Mouse (Mus musculus) hindbrain, embryonic 11.5 days (tissue): Measurements from ENCODE around the gene Pdlim5. TPM values are rescaled to one million over a fixed set of nuclear protein-coding genes. Genes with fewer than 3 reads are reported as not detected.

ENCODE experiments used
- ATAC-seq: fragments of 200-750 bp; cut with Nextera tagmentation; 2 replicates; pipeline ENCODE4 v1.8.0; 2017; ENCODE audit warnings: mild to moderate bottlenecking, moderate TSS enrichment, moderate library complexity; ENCODE audit not compliant: low FRiP score
- DNase-seq: peaks from one replicate; pipeline ENCODE4 v3.0.0-alpha.2; 2015; ENCODE audit warnings: low spot score
- H3K27ac ChIP-seq: fragments of 300-500 bp; sonication (generic); 2 replicates; pipeline ENCODE4 v1.5.1; 2014; ENCODE audit warnings: mild to moderate bottlenecking, low read depth, low read length
- H3K27me3 ChIP-seq: fragments of 300-500 bp; sonication (generic); 2 replicates; pipeline ENCODE4 v1.6.1; 2014; ENCODE audit warnings: mild to moderate bottlenecking, low read length, moderate library complexity, mixed read lengths; ENCODE audit not compliant: control insufficient read depth, insufficient read depth
- H3K36me3 ChIP-seq: fragments of 300-500 bp; sonication (generic); 2 replicates; pipeline ENCODE4 v1.6.1; 2014; ENCODE audit warnings: mild to moderate bottlenecking, low read length, moderate library complexity, mixed read lengths; ENCODE audit not compliant: control insufficient read depth, insufficient read depth
- H3K4me1 ChIP-seq: fragments of 300-500 bp; sonication (generic); replicated peaks from 2 replicates; pipeline ENCODE4 v1.6.1; 2014; ENCODE audit warnings: low read length, mixed read lengths; ENCODE audit not compliant: control insufficient read depth, insufficient read depth
- H3K4me2 ChIP-seq: fragments of 300-500 bp; sonication (generic); replicated peaks from 2 replicates; pipeline ENCODE4 v1.6.1; 2014; ENCODE audit warnings: mild to moderate bottlenecking, low read depth, low read length
- H3K4me3 ChIP-seq: fragments of 300-500 bp; sonication (generic); 2 replicates; pipeline ENCODE4 v1.5.1; 2014; ENCODE audit warnings: low read depth, low read length
- H3K9ac ChIP-seq: fragments of 300-500 bp; sonication (generic); 2 replicates; pipeline ENCODE4 v1.6.1; 2014; ENCODE audit warnings: low read depth, low read length
- H3K9me3 ChIP-seq: fragments of 300-500 bp; sonication (generic); 2 replicates; pipeline ENCODE4 v1.6.1; 2016; ENCODE audit warnings: low read length; ENCODE audit not compliant: control insufficient read depth
- WGBS: fragments of 180-500 bp; shearing (Covaris S2); extraction: QIAGEN DNeasy Blood & Tissue Kit; methylation state at CpG from one replicate; pipeline ENCODE4 v1.1.7; 2014; 5-methylcytosine and 5-hydroxymethylcytosine counted together
- polyA plus RNA-seq: library from polyadenylated mRNA; unstranded; fragments of >200 nt; fragmentation: Nextera tagmentation; extraction: Ambion mirVana; gene quantifications from 2 replicates; pipeline ENCODE4 v1.2.1, GENCODE M21; 2014

Pdlim5 gene
- polyA plus RNA-seq, 1 experiment from 2014 or later = 20.4 TPM

GRCm38 (mm10) chr3:142356661-142357060 is 38.8 kb downstream of the Pdlim5 start:
- WGBS = 86% methylated on average over 4 of the region's 4 CpGs
- no peaks in the 10 kb centered on the region for H3K36me3 ChIP-seq
- DNase-seq (no peak), ATAC-seq (no peak)
- no peaks in the 10 kb centered on the region for H3K9me3 ChIP-seq
- H3K4me3 ChIP-seq = no peak overlapping the region
- H3K4me2 ChIP-seq = no peak overlapping the region
- H3K9ac ChIP-seq = no peak overlapping the region
- H3K27ac ChIP-seq = no peak overlapping the region
- H3K27me3 ChIP-seq = no peaks in the 10 kb centered on the region
- no peaks in the 10 kb centered on the region for H3K4me1 ChIP-seq

GRCm38 (mm10) chr3:142353218-142353617 is 42.3 kb downstream of the Pdlim5 start:
- DNase-seq (no peak), ATAC-seq (no peak)
- Histone ChIP-seq H3K4me2 (no peak overlapping the region), H3K36me3 (no peaks in the 10 kb centered on the region), H3K27ac (no peak overlapping the region), H3K9ac (no peak overlapping the region), H3K4me1 (no peaks in the 10 kb centered on the region), H3K4me3 (no peak overlapping the region), H3K9me3 (no peaks in the 10 kb centered on the region), H3K27me3 (no peaks in the 10 kb centered on the region)
- WGBS = 84% methylated on average over 1 of the region's 1 CpGs

GRCm38 (mm10) chr3:142350513-142350912 is 45.0 kb downstream of the Pdlim5 start:
- Histone ChIP-seq H3K9me3 (no peaks in the 10 kb centered on the region), H3K27ac (no peak overlapping the region), H3K36me3 (no peaks in the 10 kb centered on the region), H3K9ac (no peak overlapping the region), H3K4me3 (no peak overlapping the region), H3K27me3 (no peaks in the 10 kb centered on the region), H3K4me1 (no peaks in the 10 kb centered on the region), H3K4me2 (no peak overlapping the region)
- ATAC-seq (no peak), DNase-seq (no peak)
- 77% methylated on average over 3 of the region's 3 CpGs for WGBS

- Histone ChIP-seq H3K4me3 (no peak overlapping the region), H3K27me3 (no peaks in the 10 kb centered on the region), H3K9me3 (no peaks in the 10 kb centered on the region), H3K9ac (no peak overlapping the region), H3K4me1 (no peaks in the 10 kb centered on the region), H3K4me2 (no peak overlapping the region), H3K36me3 (no peaks in the 10 kb centered on the region), H3K27ac (no peak overlapping the region)
- 52% methylated on average over 5 of the region's 5 CpGs for WGBS
- no peak for DNase-seq
- ATAC-seq = no peak
Measured at GRCm38 (mm10) chr3:142348816-142349631, 46.5 kb downstream of the Pdlim5 start.

GRCm38 (mm10) chr3:142346261-142346660 is 49.2 kb downstream of the Pdlim5 start:
- WGBS = 83% methylated on average over 6 of the region's 6 CpGs
- ATAC-seq = no peak
- H3K27ac ChIP-seq = no peak overlapping the region

GRCm38 (mm10) chr3:142345235-142346125 is 50.0 kb downstream of the Pdlim5 start:
- H3K4me3 ChIP-seq = no peak overlapping the region
- ATAC-seq (no peak), DNase-seq (no peak)
- no peaks in the 10 kb centered on the region for H3K4me1 ChIP-seq
- no peaks in the 10 kb centered on the region for H3K36me3 ChIP-seq
- H3K4me2 ChIP-seq = no peak overlapping the region
- H3K9ac ChIP-seq = no peak overlapping the region
- H3K27me3 ChIP-seq = no peaks in the 10 kb centered on the region
- no peaks in the 10 kb centered on the region for H3K9me3 ChIP-seq
- WGBS = 87% methylated on average over 8 of the region's 8 CpGs
- H3K27ac ChIP-seq = no peak overlapping the region

More at GRCm38 (mm10) chr3:142346261-142346660, 49.2 kb downstream of the Pdlim5 start:
- no peaks in the 10 kb centered on the region for H3K9me3 ChIP-seq
- no peak overlapping the region for H3K4me2 ChIP-seq
- H3K9ac ChIP-seq = no peak overlapping the region
- H3K4me1 ChIP-seq = no peaks in the 10 kb centered on the region
- H3K36me3 ChIP-seq = no peaks in the 10 kb centered on the region
- DNase-seq = no peak
- no peaks in the 10 kb centered on the region for H3K27me3 ChIP-seq
- no peak overlapping the region for H3K4me3 ChIP-seq

GRCm38 (mm10) chr3:142343786-142344185 is 51.7 kb downstream of the Pdlim5 start:
- Histone ChIP-seq H3K4me1 (no peaks in the 10 kb centered on the region; the same call in 1 of the 2 replicates), H3K9me3 (no peaks in the 10 kb centered on the region), H3K4me3 (no peak overlapping the region), H3K27ac (no peak overlapping the region), H3K9ac (no peak overlapping the region), H3K27me3 (no peaks in the 10 kb centered on the region), H3K4me2 (no peak overlapping the region), H3K36me3 (no peaks in the 10 kb centered on the region)
- WGBS = 91% methylated on average over 2 of the region's 2 CpGs
- ATAC-seq = no peak
- DNase-seq = no peak

- Histone ChIP-seq H3K9me3 (no peaks in the 10 kb centered on the region), H3K27ac (no peak overlapping the region), H3K9ac (no peak overlapping the region), H3K4me3 (no peak overlapping the region), H3K36me3 (no peaks in the 10 kb centered on the region), H3K4me1 (no peaks in the 10 kb centered on the region; the same call in 1 of the 2 replicates), H3K4me2 (no peak overlapping the region), H3K27me3 (no peaks in the 10 kb centered on the region)
- no peak for DNase-seq
- ATAC-seq = no peak
- WGBS = 89% methylated on average over 2 of the region's 2 CpGs
Measured at GRCm38 (mm10) chr3:142340701-142341100, 54.8 kb downstream of the Pdlim5 start.
